Mouse (Mus musculus): ENCODE data around the gene Plekha3.

The Plekha3 gene

DNA sequence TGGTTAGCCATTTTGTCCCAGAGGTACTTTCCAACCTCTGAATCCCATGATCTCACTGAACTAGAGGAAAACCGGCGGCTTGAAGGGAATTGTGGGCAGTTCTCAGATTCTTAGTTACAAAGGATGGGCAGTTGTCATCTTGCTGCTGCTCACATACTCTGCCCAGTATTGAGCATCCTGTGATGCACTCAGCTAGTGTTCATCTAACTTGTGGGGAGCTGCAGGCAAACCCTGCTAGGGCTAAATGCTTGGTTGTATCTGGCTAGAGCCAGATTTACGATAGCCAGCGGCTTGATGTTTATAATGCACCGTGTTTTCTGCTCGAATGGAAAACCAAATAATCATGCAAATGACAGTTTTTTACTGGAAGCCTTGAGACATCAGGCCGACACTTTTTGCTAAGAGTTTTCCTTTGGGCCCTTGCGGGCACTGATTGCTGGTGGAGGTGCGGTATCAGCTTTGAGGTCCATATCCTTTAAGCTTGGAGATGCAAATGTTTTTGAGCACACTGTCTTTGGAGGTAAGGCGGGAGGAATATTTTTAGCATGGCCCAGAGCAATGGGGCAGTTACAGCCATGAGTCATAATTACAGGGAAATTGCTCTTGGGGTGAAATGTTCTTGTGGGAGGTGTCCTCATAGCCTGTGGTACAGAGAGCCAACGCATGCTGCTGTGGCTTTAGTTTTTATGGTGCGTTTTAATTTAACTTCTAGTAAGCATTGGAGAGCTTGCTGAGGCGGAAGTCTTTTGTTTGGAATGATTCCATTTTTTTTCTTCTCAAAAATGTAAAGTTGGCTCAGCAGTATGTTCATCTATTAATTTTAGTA, 1.5 kb downstream of the Plekha3 start:
- DNase-seq (ENCODE audit: low spot score), result no peak

DNA sequence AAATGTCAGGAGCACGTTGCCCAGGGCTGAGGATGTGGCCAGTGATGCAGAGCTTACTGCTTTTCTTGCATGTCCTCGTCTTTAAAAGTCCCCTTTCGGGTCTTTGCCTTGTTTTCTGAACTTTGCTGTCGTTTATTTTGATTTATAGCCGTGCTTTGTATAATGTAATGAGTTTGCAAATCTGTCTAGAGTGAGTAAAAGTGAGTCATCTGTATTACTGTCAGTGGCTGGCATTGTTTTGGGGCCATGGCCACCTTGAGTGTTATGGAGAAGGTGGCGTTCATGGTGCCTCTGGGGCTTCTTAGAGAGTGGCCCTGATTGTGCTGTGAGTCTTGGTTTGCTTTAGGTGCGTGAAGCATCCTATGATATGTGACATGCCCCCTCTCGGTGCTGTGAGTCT, 7.2 kb downstream of the Plekha3 start:
- DNase-seq (ENCODE audit: low spot score), result no peak

DNA sequence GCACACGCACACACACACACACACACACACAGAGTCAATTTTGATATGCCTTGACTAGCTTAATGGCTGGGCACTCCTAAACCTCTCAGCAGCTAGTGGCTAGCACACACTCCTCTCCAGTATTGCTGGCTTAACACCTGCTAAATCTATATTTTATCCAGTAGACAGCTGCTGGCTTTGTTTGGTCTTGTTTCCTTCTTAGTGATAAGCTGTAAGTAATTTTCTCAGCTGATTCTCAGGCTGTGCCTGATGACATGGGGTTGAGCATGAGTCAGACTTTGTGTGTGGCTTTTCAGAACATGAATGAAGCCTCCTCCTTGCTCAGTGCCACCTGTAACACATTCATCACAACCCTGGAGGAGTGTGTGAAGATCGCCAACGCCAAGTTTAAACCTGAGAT, 11.9 kb downstream of the Plekha3 start:
- DNase-seq (ENCODE audit: low spot score), result no peak

DNA sequence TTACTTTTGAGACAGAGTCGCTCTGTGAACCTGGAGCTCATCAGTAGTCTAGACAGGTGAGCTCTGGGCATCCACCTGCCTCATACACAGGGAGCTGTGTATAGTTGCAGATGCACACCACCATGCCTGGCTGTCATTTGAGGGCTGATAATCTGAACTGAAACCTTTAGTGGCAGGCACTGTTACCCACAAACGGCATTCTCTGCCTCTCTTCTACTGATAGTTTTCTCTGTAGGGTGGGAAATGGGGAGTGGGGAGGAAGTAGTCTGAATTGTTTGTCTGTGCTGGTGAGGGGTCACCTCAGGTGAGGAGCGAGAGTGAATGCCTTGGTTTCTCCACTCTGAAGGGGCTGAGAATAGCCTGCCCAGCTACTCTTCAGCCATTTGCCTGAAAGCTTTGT, 12.5 kb downstream of the Plekha3 start:
- no peak for DNase-seq (ENCODE audit: low spot score)

DNA sequence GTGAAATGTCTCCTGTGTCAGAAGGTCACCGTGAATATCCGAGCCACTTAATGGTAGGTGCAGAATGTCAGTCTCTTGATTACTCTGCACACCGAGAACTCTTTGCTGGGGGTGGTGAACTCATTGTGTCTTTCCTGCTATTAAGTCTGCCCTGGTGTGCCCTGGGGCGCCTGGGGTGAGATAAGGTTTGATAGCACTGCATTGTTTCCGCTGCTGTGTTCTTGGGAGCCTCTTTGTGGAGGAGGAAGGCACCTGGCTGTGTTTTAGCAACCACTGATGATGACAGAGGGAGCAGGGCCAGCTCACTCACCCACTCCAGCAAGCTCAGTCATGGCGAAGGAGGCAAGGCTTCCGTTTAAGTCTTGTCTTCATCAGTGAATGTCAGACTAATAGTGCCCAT, 13.1 kb downstream of the Plekha3 start:
- no peak for DNase-seq (ENCODE audit: low spot score)

DNA sequence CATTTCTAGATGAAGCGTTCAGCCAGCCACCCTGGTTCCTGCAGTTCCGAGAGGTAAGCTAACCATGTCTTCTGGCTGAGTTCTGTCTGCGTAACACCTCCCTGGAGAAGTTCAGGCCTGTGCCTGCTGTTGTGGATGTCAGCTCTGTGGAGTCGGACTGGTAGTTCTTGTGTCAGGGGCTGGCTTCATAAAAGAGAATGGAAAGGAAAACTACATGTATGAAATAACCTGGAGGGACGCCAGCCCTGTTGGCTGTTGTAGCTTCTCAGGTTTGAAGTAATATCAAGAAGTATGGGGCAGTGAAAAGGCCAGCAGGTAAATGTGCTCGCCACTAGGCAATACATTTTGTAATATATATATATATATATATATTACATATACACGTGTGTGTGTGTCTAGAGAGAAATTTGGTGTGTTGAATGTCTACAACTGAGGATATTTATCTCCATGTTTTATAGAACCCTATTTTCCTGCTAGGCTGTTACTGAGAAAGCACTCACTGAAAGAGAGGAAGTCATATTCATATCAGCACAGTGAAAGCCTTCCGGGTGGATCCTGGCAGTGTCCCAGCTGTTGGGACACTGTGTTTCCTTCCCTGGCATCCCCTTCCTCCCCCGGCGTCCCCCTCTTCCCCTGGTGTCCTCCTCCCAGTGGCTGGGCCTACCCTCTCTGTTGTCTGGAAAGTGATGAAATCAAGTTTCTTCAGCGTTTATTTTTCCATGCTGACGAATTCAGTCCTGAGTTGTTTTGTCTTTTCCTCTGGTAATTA, 15.5 kb downstream of the Plekha3 start:
- DNase-seq (ENCODE audit: low spot score), result no peak

DNA sequence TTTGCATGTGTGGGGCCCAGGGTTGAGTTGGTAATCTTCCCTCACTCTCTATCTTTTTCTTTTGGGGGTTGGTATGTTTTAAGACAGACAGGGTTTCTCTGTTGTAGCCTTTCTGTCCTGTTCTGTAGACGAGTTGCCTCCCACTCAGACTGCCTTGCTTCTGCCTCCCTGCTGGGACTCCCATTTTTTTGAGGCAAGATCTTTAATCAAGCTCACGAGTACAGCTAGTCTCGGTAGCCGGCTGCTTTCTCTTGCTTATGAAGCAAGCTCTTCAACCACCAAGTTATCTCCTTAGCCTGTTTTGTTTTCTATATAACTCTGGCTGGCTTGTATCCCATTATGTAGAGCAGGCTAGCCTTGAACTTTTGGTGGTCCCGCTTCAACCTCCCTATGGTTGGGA, 18.7 kb downstream of the Plekha3 start:
- no peak for DNase-seq (ENCODE audit: low spot score)

DNA sequence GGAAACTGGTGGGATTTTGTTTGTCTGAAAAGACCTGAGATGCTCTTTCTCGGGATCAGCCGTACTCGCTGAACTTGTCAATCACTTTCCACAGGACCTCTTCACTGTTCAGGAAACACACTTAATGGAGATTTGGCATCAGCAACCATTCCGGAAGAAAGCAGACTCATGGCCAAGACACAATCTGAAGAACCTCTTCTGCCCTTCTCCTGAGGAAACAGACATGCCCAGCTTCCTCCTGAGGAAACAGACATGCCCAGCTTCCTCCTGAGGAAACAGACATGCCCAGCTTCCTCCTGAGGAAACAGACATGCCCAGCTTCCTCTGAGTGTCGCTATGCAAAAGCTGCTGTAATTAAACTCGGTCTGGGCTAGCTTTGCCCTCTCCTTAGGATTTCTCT, 20.2 kb downstream of the Plekha3 start:
- no peak for DNase-seq (ENCODE audit: low spot score)

DNA sequence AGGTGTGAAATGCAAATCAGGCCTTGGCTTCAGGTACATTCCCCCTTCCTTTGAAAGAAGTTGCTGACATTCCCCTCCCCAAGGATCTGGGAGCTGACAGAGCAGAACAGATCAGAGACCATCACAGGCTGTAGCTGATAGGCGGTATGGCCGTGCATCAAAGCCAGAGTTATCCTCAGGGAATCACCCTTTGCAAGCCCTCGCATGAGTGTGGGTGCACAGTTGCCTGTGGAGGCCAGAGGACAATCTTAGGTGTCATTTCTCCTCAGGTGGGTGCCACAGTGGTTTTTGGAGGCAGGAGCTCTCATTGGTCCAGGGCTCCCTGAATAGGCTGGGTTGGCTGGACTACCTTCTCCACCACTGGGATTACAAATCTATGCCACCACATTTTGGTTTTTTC, 27.1 kb downstream of the Plekha3 start:
- DNase-seq (ENCODE audit: low spot score), result no peak

DNA sequence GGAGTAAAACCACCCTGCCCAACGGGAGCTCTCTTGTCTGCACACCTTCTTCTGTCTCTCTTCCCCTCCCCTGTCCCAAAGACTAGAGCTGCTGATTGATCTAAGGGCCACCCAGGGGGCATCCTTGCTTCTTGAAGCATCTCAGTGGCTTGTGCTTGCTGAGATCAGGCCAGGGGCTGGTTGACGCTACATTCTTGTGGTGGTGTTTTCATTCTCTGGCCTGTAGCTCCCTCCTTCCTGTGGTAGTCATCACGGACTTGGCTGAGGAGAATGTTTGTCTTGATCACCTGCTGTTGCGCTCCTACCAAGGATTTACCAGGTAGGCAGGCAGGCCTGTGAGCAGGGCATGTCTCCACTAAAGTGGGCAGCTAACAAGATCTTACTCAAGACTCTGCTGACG, 27.7 kb downstream of the Plekha3 start:
- no peak for DNase-seq (ENCODE audit: low spot score)

DNA sequence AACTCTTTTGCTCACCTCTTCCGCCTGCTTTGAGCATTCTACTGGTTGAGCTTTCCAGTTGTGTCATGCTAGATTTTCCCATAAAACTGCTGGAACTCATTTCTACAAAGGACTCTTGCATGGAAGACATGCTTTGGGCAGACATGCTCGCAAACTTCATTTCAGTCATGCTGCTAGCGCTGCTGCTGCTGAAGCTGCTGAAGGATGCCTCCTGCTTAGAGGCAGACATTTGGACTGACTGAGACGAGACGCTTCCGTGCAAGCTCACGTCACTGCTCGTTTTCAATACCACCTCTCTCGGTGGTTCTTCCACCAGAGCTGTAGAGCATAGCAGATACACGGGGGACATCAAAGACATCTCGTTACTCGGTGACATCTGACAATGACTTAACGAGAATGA, 30.6 kb downstream of the Plekha3 start:
- DNase-seq (ENCODE audit: low spot score), result no peak

DNA sequence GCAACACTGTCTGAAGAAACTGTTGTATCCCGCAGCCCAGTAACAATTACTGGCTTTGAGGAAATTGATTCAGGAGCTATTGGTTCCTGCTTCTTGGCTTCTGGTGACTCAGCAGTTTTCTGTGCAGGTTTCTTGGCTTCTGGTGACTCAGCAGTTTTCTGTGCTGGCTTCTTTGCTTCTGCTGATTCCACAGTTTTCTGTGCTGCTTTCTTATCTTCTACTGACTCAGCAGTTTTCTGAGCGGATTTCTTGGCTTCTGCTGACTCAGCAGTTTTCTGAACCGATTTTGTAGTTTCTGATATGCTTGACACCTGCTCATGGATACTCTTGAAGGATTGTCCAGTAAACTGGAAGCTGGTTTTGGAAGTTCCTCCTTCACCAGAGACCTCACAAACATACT, 33.4 kb downstream of the Plekha3 start:
- no peak for DNase-seq (ENCODE audit: low spot score)

DNA sequence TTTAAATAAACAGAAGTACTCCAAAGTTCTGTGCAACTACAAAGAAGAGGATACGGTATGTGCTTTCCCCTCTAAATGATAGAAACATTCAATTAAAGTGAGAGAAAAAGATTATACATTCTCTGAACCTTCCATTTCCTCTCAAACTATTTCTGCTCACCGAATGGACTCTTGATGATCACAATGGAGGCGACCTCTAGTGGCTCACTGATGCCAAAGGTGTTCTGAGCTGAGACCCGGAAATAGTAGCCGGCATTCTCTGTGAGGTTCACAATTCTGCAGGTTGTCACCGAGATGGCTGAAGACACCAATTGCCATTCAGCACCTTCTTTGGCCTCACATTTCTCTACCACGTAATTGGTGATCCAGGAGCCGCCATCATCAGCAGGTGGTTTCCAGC, 39.9 kb downstream of the Plekha3 start:
- no peak for DNase-seq (ENCODE audit: low spot score)

DNA sequence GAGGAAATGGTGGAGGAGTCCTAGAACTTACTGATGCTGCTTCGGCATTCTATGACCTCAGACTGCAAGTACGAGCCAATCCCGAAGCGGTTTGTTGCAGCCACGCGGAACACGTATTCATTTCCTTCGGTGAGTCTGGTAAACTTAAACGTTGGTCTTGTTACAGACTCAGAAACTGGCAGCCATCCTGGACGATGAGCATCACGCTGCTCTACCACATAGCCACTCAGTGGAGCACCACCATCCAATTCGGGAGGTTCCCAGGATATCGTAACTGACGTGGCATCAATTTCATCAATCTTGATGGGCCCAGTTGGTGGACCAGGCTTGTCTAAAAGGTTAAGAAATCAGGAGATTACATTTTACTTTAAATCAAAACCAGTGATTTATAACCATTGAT, 44.6 kb downstream of the Plekha3 start:
- DNase-seq (ENCODE audit: low spot score), result no peak
